Mouse (Mus musculus): Measurements from ENCODE around the gene Timm8a2. TPM values are rescaled to one million over a fixed set of nuclear protein-coding genes. Genes with fewer than 3 reads are reported as not detected.

Timm8a2 gene
- polyA plus RNA-seq, 1 experiment from 2014 or later, result not detected

DNA sequence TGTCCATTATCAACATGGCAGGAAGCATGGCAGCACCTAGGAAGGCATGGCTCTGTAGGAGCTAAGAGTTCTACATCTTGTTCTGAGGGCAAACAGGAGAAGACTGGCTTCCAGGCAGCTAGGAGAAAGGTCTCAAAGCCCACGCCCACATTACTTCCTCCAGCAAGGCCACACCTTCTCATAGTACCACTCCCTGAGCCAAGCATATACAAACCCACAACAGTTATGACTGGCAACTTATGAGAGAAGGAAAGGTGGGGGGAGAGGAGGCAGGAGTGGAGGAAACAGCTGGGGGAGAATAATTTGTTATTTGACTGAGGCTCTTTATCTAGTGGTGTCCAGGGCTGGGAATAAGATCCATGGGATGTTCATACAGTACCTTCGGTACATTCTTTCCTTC, 1.4 kb downstream of the Timm8a2 start:
- no peak for ATAC-seq (replicated peaks; ENCODE audit: insufficient number of reproducible peaks, low FRiP score, low TSS enrichment)
- Histone ChIP-seq H3K36me3 (ENCODE audit: control insufficient read depth, insufficient read depth, low read length) (0 out of 2 replicates have a peak, but pooled peaks cover 3% of the 10 kb centered on the region), H3K4me1 (ENCODE audit: control insufficient read depth, insufficient read depth, low read length) (no peaks in the 10 kb centered on the region), H3K4me2 (no peak overlapping the region), H3K9ac (ENCODE audit: low read depth, low read length) (no peak overlapping the region), H3K27me3 (ENCODE audit: control insufficient read depth, insufficient read depth, low read length) (no peaks in the 10 kb centered on the region), H3K27ac (ENCODE audit: low read depth, low read length) (no peak overlapping the region), H3K9me3 (replicated peaks; ENCODE audit: control insufficient read depth, low read length) (no peaks in the 10 kb centered on the region; the same call in 1 of the 2 replicates), H3K4me3 (ENCODE audit: low read depth, low read length) (no peak overlapping the region)
- 76% methylated on average over 2 of the region's 2 CpGs for WGBS (ENCODE audit: insufficient replicate concordance)

- no peaks in the 10 kb centered on the region for H3K27me3 ChIP-seq (ENCODE audit: control insufficient read depth, insufficient read depth, low read length)
- no peaks in the 10 kb centered on the region; the same call in 1 of the 2 replicates for H3K9me3 ChIP-seq (replicated peaks; ENCODE audit: control insufficient read depth, low read length)
- WGBS (ENCODE audit: insufficient replicate concordance), result 86% methylated on average over 13 of the region's 13 CpGs
- H3K4me1 ChIP-seq (ENCODE audit: control insufficient read depth, insufficient read depth, low read length), result no peaks in the 10 kb centered on the region
- H3K9ac ChIP-seq (ENCODE audit: low read depth, low read length), result no peak overlapping the region
- H3K27ac ChIP-seq (ENCODE audit: low read depth, low read length), result no peak overlapping the region
- no peak overlapping the region for H3K4me3 ChIP-seq (ENCODE audit: low read depth, low read length)
- no peak for ATAC-seq (replicated peaks; ENCODE audit: insufficient number of reproducible peaks, low FRiP score, low TSS enrichment)
- H3K36me3 ChIP-seq (ENCODE audit: control insufficient read depth, insufficient read depth, low read length), result 0 out of 2 replicates have a peak, but pooled peaks cover 3% of the 10 kb centered on the region
- no peak overlapping the region for H3K4me2 ChIP-seq
These were observed 4.6 kb downstream of the Timm8a2 start for GRCm38 (mm10) chr14:122038874-122039647.

- no peaks in the 10 kb centered on the region for H3K4me1 ChIP-seq (ENCODE audit: control insufficient read depth, insufficient read depth, low read length)
- no peak overlapping the region for H3K9ac ChIP-seq (ENCODE audit: low read depth, low read length)
- H3K9me3 ChIP-seq (replicated peaks; ENCODE audit: control insufficient read depth, low read length), result no peaks in the 10 kb centered on the region
- WGBS (ENCODE audit: insufficient replicate concordance), result 81% methylated on average over 3 of the region's 3 CpGs
- no peaks in the 10 kb centered on the region for H3K36me3 ChIP-seq (ENCODE audit: control insufficient read depth, insufficient read depth, low read length)
- H3K4me2 ChIP-seq, result no peak overlapping the region
- no peak for ATAC-seq (replicated peaks; ENCODE audit: insufficient number of reproducible peaks, low FRiP score, low TSS enrichment)
- H3K4me3 ChIP-seq (ENCODE audit: low read depth, low read length), result no peak overlapping the region
- no peaks in the 10 kb centered on the region for H3K27me3 ChIP-seq (ENCODE audit: control insufficient read depth, insufficient read depth, low read length)
- no peak overlapping the region for H3K27ac ChIP-seq (ENCODE audit: low read depth, low read length)
These were observed 6.9 kb downstream of the Timm8a2 start for GRCm38 (mm10) chr14:122041413-122041825.

DNA sequence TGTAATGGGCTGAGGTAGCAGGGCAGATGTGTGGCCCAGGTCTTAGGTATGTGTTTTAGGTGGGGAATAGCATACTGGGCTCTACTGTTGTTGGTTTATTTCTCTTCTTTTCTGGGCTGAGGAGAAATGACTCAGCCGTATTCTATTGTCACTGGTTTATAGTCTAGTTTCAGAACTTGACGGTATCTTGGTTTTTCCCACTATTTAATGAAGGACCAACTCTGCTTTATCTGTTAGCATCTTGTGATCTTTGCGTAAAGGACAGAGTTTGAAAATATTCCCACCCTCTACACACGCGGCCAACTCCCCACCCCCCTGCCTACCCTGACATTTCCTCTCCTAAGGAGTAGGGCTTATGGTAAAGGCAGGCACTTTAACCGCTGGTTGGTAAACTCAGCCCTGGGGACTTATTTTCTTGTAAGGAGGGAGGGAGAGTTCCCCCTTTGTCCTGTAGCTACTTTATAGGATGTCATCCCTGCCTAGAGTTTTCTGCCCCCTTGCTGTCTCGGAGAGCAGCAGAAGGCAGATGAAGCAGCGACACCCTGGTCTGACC, 7.7 kb downstream of the Timm8a2 start:
- H3K27me3 ChIP-seq (ENCODE audit: control insufficient read depth, insufficient read depth, low read length), result no peaks in the 10 kb centered on the region
- 78% methylated on average over 8 of the region's 8 CpGs for WGBS (ENCODE audit: insufficient replicate concordance)
- H3K27ac ChIP-seq (ENCODE audit: low read depth, low read length), result no peak overlapping the region
- H3K4me2 ChIP-seq, result no peak overlapping the region
- H3K9me3 ChIP-seq (replicated peaks; ENCODE audit: control insufficient read depth, low read length), result no peaks in the 10 kb centered on the region
- no peaks in the 10 kb centered on the region for H3K4me1 ChIP-seq (ENCODE audit: control insufficient read depth, insufficient read depth, low read length)
- no peak overlapping the region for H3K4me3 ChIP-seq (ENCODE audit: low read depth, low read length)
- no peak overlapping the region for H3K9ac ChIP-seq (ENCODE audit: low read depth, low read length)
- ATAC-seq (replicated peaks; ENCODE audit: insufficient number of reproducible peaks, low FRiP score, low TSS enrichment), result no peak
- no peaks in the 10 kb centered on the region for H3K36me3 ChIP-seq (ENCODE audit: control insufficient read depth, insufficient read depth, low read length)

DNA sequence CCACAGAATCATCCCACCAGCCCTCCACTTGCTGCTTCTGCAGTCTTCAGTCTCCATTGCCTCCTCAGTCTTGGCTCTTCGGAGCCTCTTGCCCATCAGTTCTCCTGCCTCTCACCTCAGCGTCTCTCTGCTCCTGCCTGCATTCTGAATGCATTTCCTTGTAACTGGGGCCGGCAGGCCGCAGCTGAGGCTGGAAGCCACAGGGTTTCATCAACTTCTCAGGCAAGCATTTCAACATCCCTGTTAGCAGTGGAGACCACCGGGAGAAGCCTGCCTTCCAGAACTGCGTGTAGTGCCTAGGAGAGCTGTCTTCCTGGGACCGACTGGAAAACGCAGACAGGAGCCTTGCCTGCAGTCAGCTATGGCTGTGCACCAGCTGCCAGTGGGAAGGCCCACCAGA, 13.3 kb downstream of the Timm8a2 start:
- 85% methylated on average over 8 of the region's 8 CpGs for WGBS (ENCODE audit: insufficient replicate concordance)
- no peak overlapping the region for H3K4me3 ChIP-seq (ENCODE audit: low read depth, low read length)
- H3K27me3 ChIP-seq (ENCODE audit: control insufficient read depth, insufficient read depth, low read length), result no peaks in the 10 kb centered on the region
- no peaks in the 10 kb centered on the region for H3K36me3 ChIP-seq (ENCODE audit: control insufficient read depth, insufficient read depth, low read length)
- no peak overlapping the region for H3K27ac ChIP-seq (ENCODE audit: low read depth, low read length)
- H3K9ac ChIP-seq (ENCODE audit: low read depth, low read length), result no peak overlapping the region
- no peak for ATAC-seq (replicated peaks; ENCODE audit: insufficient number of reproducible peaks, low FRiP score, low TSS enrichment)
- H3K4me2 ChIP-seq, result no peak overlapping the region
- H3K4me1 ChIP-seq (ENCODE audit: control insufficient read depth, insufficient read depth, low read length), result no peaks in the 10 kb centered on the region
- no peaks in the 10 kb centered on the region for H3K9me3 ChIP-seq (replicated peaks; ENCODE audit: control insufficient read depth, low read length)

DNA sequence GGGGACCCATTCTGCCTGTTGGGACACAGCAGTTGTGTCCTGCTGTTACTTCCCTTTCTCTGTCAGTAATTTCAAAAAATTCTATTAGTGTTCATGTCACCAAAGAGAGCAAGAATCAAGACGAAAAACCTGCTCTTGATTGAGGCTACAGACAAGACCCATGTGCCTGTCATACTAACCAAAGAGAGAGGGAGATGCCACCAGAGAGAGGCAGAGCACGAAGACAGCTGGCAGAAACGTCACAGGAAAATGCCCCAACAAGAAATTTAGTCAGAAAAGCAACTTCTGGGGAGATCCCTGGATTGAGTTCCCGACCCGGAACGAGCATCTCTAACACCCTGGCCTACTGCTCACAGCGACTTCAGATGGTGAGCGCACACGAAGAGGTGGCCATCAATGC, 14.3 kb downstream of the Timm8a2 start:
- WGBS (ENCODE audit: insufficient replicate concordance), result 81% methylated on average over 9 of the region's 9 CpGs
- no peak overlapping the region for H3K9ac ChIP-seq (ENCODE audit: low read depth, low read length)
- no peaks in the 10 kb centered on the region for H3K27me3 ChIP-seq (ENCODE audit: control insufficient read depth, insufficient read depth, low read length)
- H3K4me2 ChIP-seq, result no peak overlapping the region
- H3K27ac ChIP-seq (ENCODE audit: low read depth, low read length), result no peak overlapping the region
- no peak overlapping the region for H3K4me3 ChIP-seq (ENCODE audit: low read depth, low read length)
- ATAC-seq (replicated peaks; ENCODE audit: insufficient number of reproducible peaks, low FRiP score, low TSS enrichment), result no peak
- no peaks in the 10 kb centered on the region for H3K9me3 ChIP-seq (replicated peaks; ENCODE audit: control insufficient read depth, low read length)
- no peaks in the 10 kb centered on the region for H3K36me3 ChIP-seq (ENCODE audit: control insufficient read depth, insufficient read depth, low read length)
- no peaks in the 10 kb centered on the region for H3K4me1 ChIP-seq (ENCODE audit: control insufficient read depth, insufficient read depth, low read length)

GRCm38 (mm10) chr14:122052896-122053635, 18.6 kb downstream of the Timm8a2 start:
- Histone ChIP-seq H3K9ac (ENCODE audit: low read depth, low read length) (no peak overlapping the region), H3K36me3 (ENCODE audit: control insufficient read depth, insufficient read depth, low read length) (no peaks in the 10 kb centered on the region), H3K4me3 (ENCODE audit: low read depth, low read length) (no peak overlapping the region), H3K27ac (ENCODE audit: low read depth, low read length) (no peak overlapping the region), H3K4me1 (ENCODE audit: control insufficient read depth, insufficient read depth, low read length) (no peaks in the 10 kb centered on the region), H3K27me3 (ENCODE audit: control insufficient read depth, insufficient read depth, low read length) (no peaks in the 10 kb centered on the region), H3K4me2 (no peak overlapping the region), H3K9me3 (replicated peaks; ENCODE audit: control insufficient read depth, low read length) (no peaks in the 10 kb centered on the region)
- WGBS (ENCODE audit: insufficient replicate concordance), result 75% methylated on average over 9 of the region's 9 CpGs
- ATAC-seq (replicated peaks; ENCODE audit: insufficient number of reproducible peaks, low FRiP score, low TSS enrichment), result no peak

DNA sequence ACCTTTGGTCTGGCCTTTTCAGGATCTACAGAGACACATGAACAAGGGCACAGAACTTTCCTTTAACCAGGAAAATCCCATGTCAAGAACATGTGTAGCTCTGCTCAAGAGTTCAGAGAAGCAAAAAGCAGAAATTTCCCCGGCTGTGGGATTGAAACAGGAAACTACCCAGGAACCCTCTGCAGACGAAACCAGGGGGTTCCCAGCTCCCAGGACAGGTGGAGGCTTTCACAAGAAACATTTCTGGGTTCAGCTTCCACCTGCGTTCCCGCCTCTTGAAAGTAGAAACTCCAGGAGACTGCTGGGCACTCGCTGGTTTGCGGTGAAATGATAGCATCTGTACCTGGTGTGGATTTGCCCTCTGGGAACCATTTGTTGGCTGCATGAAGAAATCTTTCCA, 22.4 kb downstream of the Timm8a2 start:
- no peak for ATAC-seq (replicated peaks; ENCODE audit: insufficient number of reproducible peaks, low FRiP score, low TSS enrichment)
- WGBS (ENCODE audit: insufficient replicate concordance), result 73% methylated on average over 6 of the region's 6 CpGs

More for the DNA sequence above, 22.4 kb downstream of the Timm8a2 start:
- Histone ChIP-seq H3K9ac (ENCODE audit: low read depth, low read length) (no peak overlapping the region), H3K4me1 (ENCODE audit: control insufficient read depth, insufficient read depth, low read length) (no peaks in the 10 kb centered on the region; the same call in 1 of the 2 replicates), H3K4me2 (no peak overlapping the region), H3K27me3 (ENCODE audit: control insufficient read depth, insufficient read depth, low read length) (peaks cover 6% of the 10 kb centered on the region; the same call in 1 of the 2 replicates), H3K36me3 (ENCODE audit: control insufficient read depth, insufficient read depth, low read length) (no peaks in the 10 kb centered on the region), H3K27ac (ENCODE audit: low read depth, low read length) (no peak overlapping the region), H3K4me3 (ENCODE audit: low read depth, low read length) (no peak overlapping the region), H3K9me3 (replicated peaks; ENCODE audit: control insufficient read depth, low read length) (no peaks in the 10 kb centered on the region)
